Comparison of ENCODE assay signal across 10 mouse cellular contexts in the genomic region with DNA sequence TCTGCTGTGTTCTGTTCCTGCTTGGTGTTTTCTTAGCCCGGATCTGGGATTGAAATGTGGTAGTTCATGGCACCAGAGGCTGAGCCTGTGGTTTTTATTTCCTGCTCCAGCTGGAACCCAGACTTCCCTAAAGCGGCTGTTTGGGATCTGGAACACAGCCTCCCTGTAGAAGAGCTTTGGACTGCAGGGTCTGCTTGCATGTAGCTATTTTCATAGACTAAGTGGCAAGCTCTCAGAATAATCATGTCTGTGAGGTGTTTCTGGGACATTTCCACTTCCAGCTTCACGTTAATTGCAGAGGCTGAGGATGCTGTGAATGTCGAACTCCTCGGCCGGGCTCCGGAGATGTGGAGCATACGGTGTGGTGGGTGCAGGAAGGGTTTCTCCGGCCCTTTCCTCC.
DNase-seq lines count a peak whose midpoint lies in the region; ATAC-seq and TF ChIP-seq lines count a peak whose summit lies in the region.
"Had no signal": no experiment of that assay in that cellular context is flagged by ENCODE, and none has a peak within 500 bp of the region (broad histone marks: within the 10 kb centered on the region; RNA-seq: fewer than 3 reads in every experiment).

No protein-coding gene starts in this region.

- peaks cover 19% of the 10 kb centered on the region for H3K4me1 ChIP-seq in heart, postnatal 0 days (ENCODE audit: control insufficient read depth, insufficient read depth)
- peaks cover 23% of the 10 kb centered on the region; the same call in 1 of the 2 replicates for H3K4me1 ChIP-seq in heart, embryonic 10.5 days
- peaks cover 49% of the 10 kb centered on the region for H3K4me1 ChIP-seq in limb, embryonic 13.5 days
- H3K4me1 ChIP-seq: hindbrain, embryonic 12.5 days had no signal

- TF ChIP-seq CTCF in heart, postnatal 0 days (IDR thresholded peaks at IDR 0.05; ENCODE audit: low read depth), result no peak

- 41% methylated on average over 9 of the region's 9 CpGs for WGBS in heart, postnatal 0 days
- WGBS in heart, embryonic 10.5 days, result 57% methylated on average over 9 of the region's 9 CpGs
- WGBS in limb, embryonic 13.5 days, result 32% methylated on average over 9 of the region's 9 CpGs

- DNase-seq in heart, postnatal 0 days (ENCODE audit: low spot score), result peak; percentile 36
- no peak for DNase-seq in heart, embryonic 10.5 days (ENCODE audit: low spot score)
- DNase-seq in brain, adult 2 months (ENCODE audit: low read depth, low spot score), result peak; percentile 45
- DNase-seq in thymus, postnatal 36 days, result no peak
- no peak for DNase-seq in layer of hippocampus, adult 11-12 months (ENCODE audit: low spot score)
- DNase-seq: adrenal gland, postnatal 14 days; midbrain, embryonic 14.5 days had no signal

- no peaks in the 10 kb centered on the region for H3K36me3 ChIP-seq in heart, postnatal 0 days (replicated peaks; ENCODE audit: control insufficient read depth, insufficient read depth, low read length)
- no peaks in the 10 kb centered on the region for H3K36me3 ChIP-seq in heart, embryonic 10.5 days
- no peaks in the 10 kb centered on the region for H3K36me3 ChIP-seq in limb, embryonic 13.5 days
- H3K36me3 ChIP-seq: hindbrain, embryonic 12.5 days had no signal

- TF ChIP-seq EP300 in heart, postnatal 0 days (IDR thresholded peaks at IDR 0.05; ENCODE audit: low read depth), result no peak

- H3K27me3 ChIP-seq in heart, postnatal 0 days (ENCODE audit: control insufficient read depth, insufficient read depth, low read length), result no peaks in the 10 kb centered on the region
- peaks cover 5% of the 10 kb centered on the region; the same call in 1 of the 2 replicates for H3K27me3 ChIP-seq in heart, embryonic 10.5 days (ENCODE audit: insufficient read depth, poor library complexity, severe bottlenecking)
- no peaks in the 10 kb centered on the region for H3K27me3 ChIP-seq in limb, embryonic 13.5 days

- 0 out of 2 replicates have a peak, but pooled peaks have one; percentile 24 for ATAC-seq in heart, postnatal 0 days (ENCODE audit: insufficient read depth, low read depth)
- 0 out of 2 replicates have a peak, but pooled peaks have one; percentile 15 for ATAC-seq in common myeloid progenitor, adult 5-6 weeks (replicated peaks; ENCODE audit: low read depth, poor library complexity, severe bottlenecking)
- ATAC-seq in limb, embryonic 13.5 days (ENCODE audit: low FRiP score, low read depth), result peak; percentile 65; the same call in 1 of the 2 replicates

- no peak overlapping the region for H3K9ac ChIP-seq in heart, postnatal 0 days (replicated peaks; ENCODE audit: low read depth, low read length)
- H3K9ac ChIP-seq in limb, embryonic 13.5 days, result no peak overlapping the region
- H3K9ac ChIP-seq: hindbrain, embryonic 12.5 days had no signal

- no peak overlapping the region for H3K4me3 ChIP-seq in heart, postnatal 0 days (ENCODE audit: low read depth, low read length)
- no peak overlapping the region for H3K4me3 ChIP-seq in heart, embryonic 10.5 days
- no peak overlapping the region for H3K4me3 ChIP-seq in limb, embryonic 13.5 days
- H3K4me3 ChIP-seq: hindbrain, embryonic 12.5 days had no signal

- no peak overlapping the region for H3K4me2 ChIP-seq in heart, postnatal 0 days (ENCODE audit: low read depth, low read length)
- peak overlapping the region; percentile 36 for H3K4me2 ChIP-seq in limb, embryonic 13.5 days (replicated peaks)
- H3K4me2 ChIP-seq: hindbrain, embryonic 12.5 days had no signal

- no peaks in the 10 kb centered on the region for H3K9me3 ChIP-seq in heart, postnatal 0 days (replicated peaks; ENCODE audit: control insufficient read depth, low read length)
- H3K9me3 ChIP-seq in heart, embryonic 10.5 days, result no peaks in the 10 kb centered on the region
- H3K9me3 ChIP-seq in limb, embryonic 13.5 days, result no peaks in the 10 kb centered on the region
- H3K9me3 ChIP-seq: hindbrain, embryonic 12.5 days had no signal

- peak overlapping the region; percentile 25; the same call in 1 of the 2 replicates for H3K27ac ChIP-seq in heart, postnatal 0 days (ENCODE audit: low read depth)
- no peak overlapping the region for H3K27ac ChIP-seq in heart, embryonic 10.5 days
- peak overlapping the region; percentile 84 for H3K27ac ChIP-seq in limb, embryonic 13.5 days
- H3K27ac ChIP-seq: hindbrain, embryonic 12.5 days had no signal

Comparison
In these comparisons a context has a peak if more than half of its experiments do, and no peak if none do; other contexts are left out.
1. DNase-seq: peak in heart, postnatal 0 days (single experiment) and brain, adult 2 months (single experiment); none in heart, embryonic 10.5 days (single experiment), thymus, postnatal 36 days (0 of 2) and layer of hippocampus, adult 11-12 months (single experiment).
2. ATAC-seq: peak in every context shown above with its lines; median percentile 65 in limb, embryonic 13.5 days; 24 in heart, postnatal 0 days; 15 in common myeloid progenitor, adult 5-6 weeks.